Mouse (Mus musculus): ENCODE measurements around the gene Prkar1a. TPM values are rescaled to one million over a fixed set of nuclear protein-coding genes. Genes with fewer than 3 reads are reported as not detected.

Gene Prkar1a
- total RNA-seq (2021) (100 to 1,000 TPM; 372 to 393 TPM), polyA plus RNA-seq (2012; rRNA removed) (164 and 197 TPM in 2 replicates)
- long read RNA-seq, transcript Prkar1a-201 (11 exons, 3,359 nt) = major isoform, 382 of 481 reads
- long read RNA-seq, partial matches to known transcripts = 81 of 481 reads
- long read RNA-seq, other reads (novel, unspliced or antisense) = 18 of 481 reads

- no peak for DNase-seq
These were observed at the start of gene Prkar1a for GRCm38 (mm10) chr11:109649206-109649605. Prkar1a (plus strand) TSS chr11:109649405.

GRCm38 (mm10) chr11:109607600-109607999 is 41.6 kb upstream of the Prkar1a start:
- DNase-seq = no peak

- DNase-seq = no peak
These were observed 40.1 kb upstream of the Prkar1a start for GRCm38 (mm10) chr11:109608976-109609625.

GRCm38 (mm10) chr11:109610046-109610794 is 39.0 kb upstream of the Prkar1a start:
- DNase-seq = no peak

DNA sequence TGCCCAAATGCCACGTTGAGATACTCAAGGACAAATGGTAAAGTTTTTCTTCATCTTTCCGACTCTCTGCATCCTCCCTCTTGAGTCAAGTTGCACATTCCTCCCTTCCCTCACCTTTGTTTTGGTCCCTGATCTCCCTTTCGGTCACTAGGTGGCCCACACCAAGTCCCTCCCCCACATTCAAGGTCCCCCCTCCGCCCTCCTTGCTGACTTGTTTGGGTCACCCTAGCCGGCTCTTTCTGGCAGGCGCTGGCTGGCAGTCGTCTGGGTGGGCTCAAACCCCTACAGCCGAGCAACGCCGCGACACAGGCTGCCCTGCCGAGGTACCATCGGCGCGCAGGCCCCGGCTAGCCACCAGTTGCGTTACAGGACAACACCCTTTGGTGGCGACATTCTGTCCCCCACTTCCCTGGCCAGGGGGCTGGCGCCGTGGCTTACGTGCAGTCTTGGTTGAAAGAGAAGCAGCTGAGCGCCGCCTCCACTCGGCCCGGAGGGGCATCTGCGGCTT is 38.4 kb upstream of the Prkar1a start:
- DNase-seq = no peak

DNA sequence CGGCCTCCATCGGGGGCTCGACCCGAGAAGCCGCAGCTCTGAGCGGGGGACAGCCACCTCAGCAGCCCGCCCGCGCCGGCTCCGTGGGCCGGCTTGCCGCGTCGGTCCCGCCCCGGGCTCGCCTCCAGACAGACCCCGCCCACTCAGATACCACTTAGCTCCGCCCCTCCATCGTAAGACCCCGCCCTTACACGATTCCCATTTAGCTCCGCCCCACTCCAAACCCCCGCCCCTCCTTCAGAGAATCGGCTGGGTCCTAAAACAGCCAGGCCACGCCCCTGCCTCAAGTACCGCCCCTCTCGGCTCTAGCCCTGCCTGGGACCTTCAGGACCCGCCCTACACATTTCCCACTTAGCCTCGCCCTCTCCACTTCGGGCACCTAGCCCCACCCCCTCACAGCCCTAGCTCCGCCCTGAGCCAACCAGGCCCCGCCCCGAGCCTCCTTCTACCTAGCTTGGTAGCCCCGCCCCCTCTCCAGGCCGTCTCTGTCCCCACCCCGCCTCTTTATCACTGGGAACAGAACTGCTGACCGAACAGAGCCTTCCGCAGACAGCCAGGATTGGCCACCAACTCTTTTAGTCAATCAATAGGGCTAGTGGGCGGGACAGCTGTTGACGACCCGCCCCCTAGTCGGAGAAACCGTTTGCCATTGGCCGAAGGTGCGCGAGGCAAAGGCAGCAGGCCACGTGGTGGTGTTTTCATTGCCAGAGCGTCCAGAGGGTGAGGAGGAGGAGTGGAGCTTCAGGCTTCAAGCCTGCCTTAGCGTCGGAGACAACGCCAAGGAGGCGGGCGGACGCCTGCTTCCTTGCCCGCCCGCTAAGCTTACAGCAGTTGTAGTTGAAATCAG is 37.7 kb upstream of the Prkar1a start, which contains the start of gene Wipi1:
Wipi1 (minus strand) TSS at position 665 of the 847 bp plus-strand sequence.
- DNase-seq = peak; percentile 100

DNA sequence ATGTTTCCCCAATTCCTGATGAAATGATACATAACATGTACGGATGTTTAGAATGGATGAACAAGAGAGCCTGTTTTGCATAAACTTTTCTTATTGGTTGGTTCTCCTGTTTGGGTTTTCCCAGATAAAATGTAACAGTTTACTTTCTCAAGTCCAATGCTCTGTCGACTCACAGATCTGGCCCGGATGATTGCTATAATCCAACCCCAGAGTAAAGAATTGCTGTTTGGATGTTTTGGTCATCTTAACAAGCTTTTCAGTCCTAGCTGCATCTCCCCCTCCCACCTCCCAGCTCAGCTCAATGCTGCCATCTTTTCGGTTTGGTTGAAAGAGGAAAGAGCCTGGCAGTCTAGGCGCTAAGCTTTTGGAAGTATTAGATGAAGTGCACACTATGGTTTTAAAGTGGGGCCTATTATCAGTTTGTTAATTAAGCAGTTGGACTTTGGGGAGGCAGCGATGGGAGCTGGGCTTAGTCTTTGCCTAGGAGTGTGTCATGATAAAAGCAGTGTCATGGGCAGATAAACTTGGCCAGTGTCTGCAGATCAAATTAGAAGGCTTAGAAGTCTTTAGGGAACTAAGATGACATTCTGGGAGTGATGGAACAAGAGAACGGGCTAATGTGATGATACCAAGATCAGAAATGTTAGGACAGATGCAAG is 36.2 kb upstream of the Prkar1a start:
- DNase-seq = no peak

DNA sequence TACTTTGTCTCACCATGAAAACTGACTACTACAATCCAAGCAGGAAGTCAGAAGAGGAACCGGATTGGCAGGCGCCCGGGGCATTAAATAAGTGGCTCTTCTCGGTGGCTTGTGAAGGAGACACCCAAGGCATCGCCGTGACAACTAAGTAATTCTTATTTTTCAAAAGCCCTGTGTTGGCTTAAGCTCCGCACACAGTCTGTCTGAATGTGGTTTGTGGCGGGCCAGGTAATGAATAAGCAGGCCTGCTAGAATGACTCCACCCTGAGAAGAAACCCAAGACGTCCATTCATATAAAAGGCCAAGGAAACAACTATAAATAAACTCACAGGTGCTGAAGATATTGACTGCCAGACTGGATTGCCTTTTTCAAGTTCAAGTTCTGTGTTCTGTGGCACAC is 33.9 kb upstream of the Prkar1a start:
- no peak for DNase-seq

DNA sequence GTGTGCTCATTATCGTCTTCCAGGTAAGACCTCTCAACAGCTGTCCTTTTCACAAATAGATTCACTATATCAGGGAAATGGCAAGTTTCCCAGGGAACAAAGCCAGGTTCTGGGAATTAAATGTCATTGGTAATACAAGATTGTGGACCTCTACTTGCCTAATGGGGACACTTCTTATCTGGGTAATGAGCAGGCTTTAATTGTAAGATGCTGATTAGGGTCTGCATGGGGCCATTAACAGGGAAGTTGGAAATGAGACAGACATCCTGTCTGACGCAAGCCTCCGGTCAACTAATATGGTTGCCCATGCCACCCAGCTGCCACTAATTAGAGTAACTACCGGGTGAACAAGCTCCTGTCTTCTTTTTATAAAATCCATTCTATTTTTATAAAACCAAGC is 32.9 kb upstream of the Prkar1a start:
- DNase-seq = no peak

- DNase-seq = peak; percentile 34
These were observed 32.4 kb upstream of the Prkar1a start for GRCm38 (mm10) chr11:109616766-109617165.

DNA sequence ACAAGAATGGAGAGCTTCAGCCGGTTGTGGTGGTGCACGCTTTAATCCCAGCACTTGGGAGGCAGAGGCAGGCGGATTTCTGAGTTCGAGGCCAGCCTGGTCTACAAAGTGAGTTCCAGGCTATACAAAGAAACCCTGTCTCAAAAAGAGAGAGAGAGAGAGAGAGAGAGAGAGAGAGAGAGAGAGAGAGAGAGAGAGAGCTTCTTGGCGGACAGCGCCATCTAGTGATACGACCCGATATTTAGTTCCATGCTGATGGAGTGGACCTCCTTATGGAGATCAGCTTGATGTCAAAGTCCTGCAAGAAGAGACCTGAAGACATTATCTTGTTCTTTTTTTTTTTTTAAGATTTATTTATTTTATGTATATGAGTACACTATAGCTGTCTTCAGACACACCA is 30.1 kb upstream of the Prkar1a start:
- DNase-seq = peak; percentile 68

DNA sequence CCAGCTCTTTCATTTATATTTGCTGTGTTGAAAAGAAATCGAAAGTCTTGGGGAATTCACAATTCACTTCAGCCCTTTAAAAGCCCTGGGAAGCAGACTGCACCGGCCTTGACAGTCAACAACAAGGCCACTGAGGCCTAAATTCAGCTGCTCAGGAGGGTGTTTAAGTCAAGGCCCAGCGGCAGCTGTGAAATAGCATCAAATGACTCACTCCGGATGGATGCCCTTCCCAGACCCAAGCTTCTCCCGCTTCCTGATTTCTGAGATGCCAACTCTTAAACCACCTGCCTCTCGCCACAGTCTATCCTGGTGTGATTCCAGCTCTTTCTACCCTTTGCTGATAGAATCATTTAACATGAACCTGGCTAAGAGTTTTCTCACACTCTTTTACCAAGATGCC is 28.8 kb upstream of the Prkar1a start:
- DNase-seq = peak; percentile 84

DNA sequence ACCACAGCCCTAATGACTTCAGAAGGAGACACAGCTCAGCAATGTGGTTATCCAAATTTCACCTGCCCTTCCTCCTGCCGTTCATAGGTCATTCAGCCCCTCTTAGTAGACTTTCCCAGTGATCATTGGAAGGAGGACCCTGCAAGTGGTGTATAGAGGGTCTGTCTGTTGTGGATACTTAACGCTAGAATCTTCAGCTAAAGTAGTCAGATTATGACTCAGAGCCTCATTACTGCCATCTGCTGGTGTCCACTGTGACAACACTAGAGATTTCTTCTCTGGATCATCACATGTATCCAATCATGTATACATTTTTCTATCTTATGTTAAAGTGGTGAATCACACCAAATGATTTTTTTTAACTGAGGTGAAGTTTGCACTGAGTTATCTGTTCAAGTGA is 28.0 kb upstream of the Prkar1a start:
- peak; percentile 65 for DNase-seq

DNA sequence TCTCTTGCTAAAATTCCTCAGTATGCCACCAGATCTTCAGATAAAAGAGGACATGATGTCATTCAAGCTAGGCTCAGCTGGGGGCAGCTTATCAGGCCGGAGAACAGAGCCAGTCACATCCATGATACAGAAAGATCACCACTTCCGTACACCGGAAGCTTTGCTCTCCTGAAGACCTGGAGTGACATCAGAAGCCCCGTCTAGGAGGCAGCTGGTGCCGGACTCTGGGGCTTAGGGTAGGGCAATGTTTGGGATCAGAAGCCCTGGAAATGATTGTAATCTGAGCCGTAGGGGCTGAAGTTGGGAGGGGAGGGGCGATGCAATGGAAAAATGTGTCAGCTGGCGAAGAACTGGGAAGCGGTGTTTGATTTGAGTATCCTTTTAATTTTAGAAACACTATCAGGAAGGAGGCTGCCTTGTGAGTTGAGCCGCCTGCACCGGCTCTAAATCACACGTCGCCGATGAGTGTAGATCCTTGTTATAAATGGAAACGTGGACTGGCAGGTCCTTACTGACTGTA is 26.6 kb upstream of the Prkar1a start:
- DNase-seq = peak; percentile 45

- DNase-seq = no peak
These were observed 26.0 kb upstream of the Prkar1a start for GRCm38 (mm10) chr11:109623238-109623637.

GRCm38 (mm10) chr11:109627648-109628047 is 21.6 kb upstream of the Prkar1a start:
- no peak for DNase-seq

DNA sequence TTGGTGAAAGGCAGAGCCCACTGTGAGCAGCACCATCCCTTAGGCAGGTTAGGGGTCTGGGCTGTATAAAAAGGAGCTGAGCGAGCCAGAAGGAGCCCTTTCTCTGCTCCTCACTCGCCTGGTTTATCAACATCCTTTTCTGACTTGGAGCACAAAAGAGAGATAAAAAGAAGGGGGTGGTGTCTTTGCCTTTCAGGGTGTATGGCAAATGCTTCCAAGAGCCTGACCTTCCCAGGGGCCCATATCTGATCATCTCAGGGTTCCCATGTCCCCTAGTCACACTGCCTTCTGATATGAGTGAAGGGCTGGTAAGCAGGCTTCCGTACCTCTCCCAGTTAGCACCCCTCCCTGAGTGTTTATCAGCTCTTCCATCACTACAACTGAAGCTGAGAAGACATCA is 21.1 kb upstream of the Prkar1a start:
- no peak for DNase-seq

- DNase-seq = no peak
These were observed 20.1 kb upstream of the Prkar1a start for GRCm38 (mm10) chr11:109629021-109629521.

DNA sequence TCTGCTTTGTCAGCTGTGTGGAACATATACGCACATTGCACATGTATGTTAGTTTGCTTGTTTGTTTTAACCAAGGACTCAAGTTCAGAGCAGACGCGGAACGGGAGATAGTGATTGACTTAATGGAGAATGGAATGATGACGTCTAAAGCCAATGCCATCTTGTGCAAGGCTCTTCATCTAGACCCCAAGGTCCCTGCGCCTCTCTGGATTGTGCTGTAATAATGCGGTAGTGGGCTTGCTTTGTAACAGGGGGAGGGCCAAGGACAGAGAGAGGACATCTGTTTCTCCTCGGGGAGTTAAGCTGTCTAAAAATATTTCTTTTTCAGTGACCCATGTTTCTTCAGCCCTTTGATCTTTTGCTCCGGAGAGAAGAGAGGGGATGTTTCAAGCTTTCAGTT is 14.3 kb upstream of the Prkar1a start:
- DNase-seq = peak; percentile 37

DNA sequence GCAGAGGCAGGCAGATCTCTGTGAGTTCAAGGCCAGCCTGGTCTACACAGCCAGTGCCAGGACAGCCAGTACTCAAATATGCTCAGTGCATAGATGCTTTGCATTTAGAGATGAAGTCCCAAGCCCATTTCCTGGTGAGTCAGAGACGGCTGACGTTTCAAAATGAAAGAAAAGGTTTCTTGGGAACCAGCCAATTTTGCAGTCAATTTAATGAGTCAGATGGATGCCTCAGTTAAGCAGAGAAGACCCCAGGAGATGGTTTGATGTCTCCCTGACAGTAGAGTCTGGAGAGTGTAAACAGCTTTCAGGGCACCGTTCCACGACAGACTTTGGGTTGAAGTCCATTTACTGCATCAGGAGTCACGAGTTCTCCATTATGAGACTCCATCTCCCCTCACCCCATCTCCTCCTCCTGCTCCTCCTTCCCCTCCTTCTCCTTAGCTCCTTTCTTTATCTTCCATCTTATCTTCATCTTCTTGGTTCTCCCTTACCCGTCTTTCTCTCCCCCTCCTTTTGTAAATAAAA is 13.3 kb upstream of the Prkar1a start:
- DNase-seq = no peak
